Mouse (Mus musculus): ENCODE measurements at regions not wholly inside any gene's neighbourhood (a gene's known extent, or its start where the extent isn't known, plus 50 kb on each side); places are given as distances from the start of the nearest gene placed in this dataset.
A peak's percentile ranks its signal among the peaks of the same experiment; 100 is the strongest.

- DNase-seq (ENCODE audit: extremely low spot score), result no peak
Measured at GRCm38 (mm10) chr10:70739348-70739966, 83.7 kb upstream of the Phyhipl start.

- no peak for DNase-seq (ENCODE audit: extremely low spot score)
Measured at GRCm38 (mm10) chr10:70738686-70739085, 82.9 kb upstream of the Phyhipl start.

DNA sequence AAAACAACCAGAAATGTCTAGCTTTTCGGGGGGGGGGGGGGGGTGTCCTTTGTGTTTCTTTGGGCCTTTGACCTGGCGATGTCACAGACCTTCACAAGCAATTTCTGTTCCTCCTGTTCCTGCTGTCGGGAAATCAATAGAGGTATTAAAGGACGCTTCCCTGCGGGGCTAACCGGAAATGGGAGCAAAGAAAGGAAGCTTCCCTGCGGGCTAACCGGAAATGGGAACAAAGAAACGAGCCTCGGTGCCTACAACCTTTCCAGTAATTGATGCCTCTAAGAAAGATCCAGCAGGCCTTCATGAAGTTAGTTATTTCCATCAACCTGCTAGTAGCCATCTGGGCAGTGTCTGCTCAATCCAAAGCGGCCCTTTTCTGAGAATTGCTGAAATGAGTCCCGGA, 78.2 kb upstream of the Phyhipl start:
- DNase-seq (ENCODE audit: extremely low spot score), result no peak

DNA sequence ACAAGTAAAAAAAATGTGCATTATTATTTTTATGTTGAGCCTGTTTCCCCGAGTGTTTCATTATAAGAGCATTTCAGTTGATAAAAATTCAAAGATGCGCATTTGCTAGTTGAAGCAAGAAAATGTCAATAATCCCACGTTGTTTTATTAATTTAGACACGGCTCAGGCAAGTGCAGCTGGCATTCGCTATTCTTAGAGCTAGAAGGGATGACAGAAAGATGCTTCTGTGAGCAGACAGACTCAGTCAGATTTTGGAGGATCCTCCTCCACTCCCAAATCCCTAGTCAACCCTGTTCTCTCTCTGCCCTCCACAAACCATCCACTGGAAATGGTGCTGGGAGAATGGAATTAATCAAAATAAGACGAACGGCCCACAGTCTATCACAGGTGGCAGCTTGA, 77.7 kb upstream of the Phyhipl start:
- DNase-seq (ENCODE audit: extremely low spot score), result no peak

- no peak for DNase-seq (ENCODE audit: extremely low spot score)
Measured at GRCm38 (mm10) chr10:70725091-70725490, 69.3 kb upstream of the Phyhipl start.

DNA sequence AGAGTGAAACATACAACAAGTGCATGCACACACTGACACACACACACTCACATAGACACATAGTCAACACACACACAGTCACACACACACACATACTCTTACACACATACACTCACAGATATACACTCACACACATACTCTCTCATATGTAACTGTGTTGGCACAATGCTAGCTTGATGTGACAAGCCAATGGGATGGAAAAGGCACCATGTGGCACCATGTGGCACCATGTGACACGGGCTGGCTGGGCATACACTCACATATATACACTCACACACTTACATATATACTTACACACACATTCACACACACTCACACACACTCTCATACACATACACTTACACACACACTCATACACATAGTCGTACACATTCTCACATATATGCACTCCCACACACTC, 67.0 kb upstream of the Phyhipl start:
- no peak for DNase-seq (ENCODE audit: extremely low spot score)

GRCm38 (mm10) chr10:70722381-70722780, 66.6 kb upstream of the Phyhipl start:
- no peak for DNase-seq (ENCODE audit: extremely low spot score)

DNA sequence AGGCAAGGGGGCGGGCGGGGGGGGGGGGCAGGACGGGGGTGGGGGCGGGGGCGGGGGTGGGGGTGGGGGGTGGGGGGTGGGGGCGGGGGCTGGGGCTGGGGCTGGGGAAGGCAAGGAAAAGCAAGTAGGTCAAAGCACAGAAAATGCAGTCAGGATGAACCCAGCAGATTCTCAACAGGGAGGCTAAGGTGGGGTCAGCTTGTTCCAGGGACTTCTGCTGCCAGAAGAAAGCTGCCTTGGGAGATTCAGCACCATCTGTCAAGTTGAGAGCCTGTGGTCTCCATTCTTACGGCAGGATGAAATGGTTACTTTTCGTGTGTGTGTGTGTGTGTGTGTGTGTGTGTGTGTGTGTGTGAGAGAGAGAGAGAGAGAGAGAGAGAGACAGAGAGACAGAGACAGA, 61.7 kb upstream of the Phyhipl start:
- DNase-seq (ENCODE audit: extremely low spot score), result peak; percentile 4

GRCm38 (mm10) chr10:70717025-70717424, 61.3 kb upstream of the Phyhipl start:
- peak; percentile 19 for DNase-seq (ENCODE audit: extremely low spot score)

- no peak for DNase-seq (ENCODE audit: extremely low spot score)
Measured at GRCm38 (mm10) chr10:70713306-70713705, 57.5 kb upstream of the Phyhipl start.

DNA sequence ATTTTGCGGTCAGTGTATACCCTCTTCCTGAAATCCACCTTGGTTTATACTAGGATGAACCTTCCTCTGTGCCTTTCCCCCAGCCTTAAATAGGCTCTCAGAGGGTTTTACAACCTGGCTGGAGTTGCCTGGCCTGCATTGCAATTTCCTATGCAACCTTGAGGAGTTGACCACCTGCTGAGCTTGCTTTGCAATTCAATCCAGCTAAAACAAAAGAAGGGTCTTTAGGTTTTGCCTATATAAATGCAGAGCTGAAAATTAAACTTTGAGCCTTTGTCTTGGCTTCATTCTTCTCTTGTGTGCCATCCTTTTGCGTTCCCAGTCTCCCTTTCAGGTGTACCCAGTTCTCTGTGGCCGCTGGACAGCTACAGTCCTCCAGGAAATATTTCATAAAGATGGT, 53.0 kb upstream of the Phyhipl start:
- DNase-seq (ENCODE audit: extremely low spot score), result no peak
